Mouse (Mus musculus): Measurements from ENCODE around the gene Oasl2.
"Not testable (repeated sequence)": the region's sequence is repeated elsewhere in the genome, so short reads cannot be mapped to it uniquely, and the experiment has no call there.

The Oasl2 gene

GRCm38 (mm10) chr5:114896688-114897373 lies at the start of gene Oasl2:
TSS of gene Oasl2 (plus strand) at chr5:114896936.
- no peak for DNase-seq (ENCODE audit: low spot score)

GRCm38 (mm10) chr5:114851565-114852236 lies 45.0 kb upstream of the Oasl2 start:
- no peak for DNase-seq (ENCODE audit: low spot score)

- DNase-seq (ENCODE audit: low spot score): not testable (repeated sequence)
Observed at GRCm38 (mm10) chr5:114853364-114853763, 43.4 kb upstream of the Oasl2 start, which contains the start of gene 4930519G04Rik. TSS of gene 4930519G04Rik (plus strand) at chr5:114853664.

GRCm38 (mm10) chr5:114858582-114858981 lies 38.2 kb upstream of the Oasl2 start, which contains the start of gene Gm9936:
TSS of gene Gm9936 (minus strand) at chr5:114858682.
- DNase-seq (ENCODE audit: low spot score): no peak

- DNase-seq (ENCODE audit: low spot score): peak; percentile 95
Observed at GRCm38 (mm10) chr5:114859253-114859652, 37.5 kb upstream of the Oasl2 start.

GRCm38 (mm10) chr5:114861730-114862129 lies 35.0 kb upstream of the Oasl2 start:
- DNase-seq (ENCODE audit: low spot score): no peak

GRCm38 (mm10) chr5:114864813-114865212 lies 31.9 kb upstream of the Oasl2 start:
- no peak for DNase-seq (ENCODE audit: low spot score)

GRCm38 (mm10) chr5:114865279-114865678 lies 31.5 kb upstream of the Oasl2 start:
- DNase-seq (ENCODE audit: low spot score): no peak

- peak; percentile 34 for DNase-seq (ENCODE audit: low spot score)
Observed at GRCm38 (mm10) chr5:114875858-114876257, 20.9 kb upstream of the Oasl2 start.

GRCm38 (mm10) chr5:114876331-114876730 lies 20.4 kb upstream of the Oasl2 start:
- no peak for DNase-seq (ENCODE audit: low spot score)

GRCm38 (mm10) chr5:114877487-114877886 lies 19.2 kb upstream of the Oasl2 start:
- DNase-seq (ENCODE audit: low spot score): no peak

GRCm38 (mm10) chr5:114879399-114879798 lies 17.3 kb upstream of the Oasl2 start:
- peak; percentile 16 for DNase-seq (ENCODE audit: low spot score)

- not testable (repeated sequence) for DNase-seq (ENCODE audit: low spot score)
Observed at GRCm38 (mm10) chr5:114882319-114882718, 14.4 kb upstream of the Oasl2 start.

- no peak for DNase-seq (ENCODE audit: low spot score)
Observed at GRCm38 (mm10) chr5:114883022-114883421, 13.7 kb upstream of the Oasl2 start.

GRCm38 (mm10) chr5:114886801-114887200 lies 9.9 kb upstream of the Oasl2 start:
- DNase-seq (ENCODE audit: low spot score): no peak

- no peak for DNase-seq (ENCODE audit: low spot score)
Observed at GRCm38 (mm10) chr5:114888995-114889394, 7.7 kb upstream of the Oasl2 start.

GRCm38 (mm10) chr5:114895542-114895941 lies 1.2 kb upstream of the Oasl2 start:
- DNase-seq (ENCODE audit: low spot score): no peak

- DNase-seq (ENCODE audit: low spot score): no peak
Observed at GRCm38 (mm10) chr5:114897374-114897793, 648 bp downstream of the Oasl2 start.

GRCm38 (mm10) chr5:114898857-114899256 lies 2.1 kb downstream of the Oasl2 start:
- no peak for DNase-seq (ENCODE audit: low spot score)

GRCm38 (mm10) chr5:114902413-114902812 lies 5.7 kb downstream of the Oasl2 start:
- peak; percentile 76 for DNase-seq (ENCODE audit: low spot score)

GRCm38 (mm10) chr5:114908598-114909305 lies 12.0 kb downstream of the Oasl2 start:
- DNase-seq (ENCODE audit: low spot score): peak; percentile 25

GRCm38 (mm10) chr5:114913686-114914085 lies 16.9 kb downstream of the Oasl2 start:
- DNase-seq (ENCODE audit: low spot score): no peak

GRCm38 (mm10) chr5:114914855-114915254 lies 18.1 kb downstream of the Oasl2 start:
- no peak for DNase-seq (ENCODE audit: low spot score)

Data from embryo, embryonic 10 days (tissue).